Mouse (Mus musculus): ENCODE data around the gene Bbc3.
A peak's percentile ranks its signal among the peaks of the same experiment; 100 is the strongest.
"Not testable (repeated sequence)": the region's sequence is repeated elsewhere in the genome, so short reads cannot be mapped to it uniquely, and the experiment has no call there.

Gene Bbc3

GRCm38 (mm10) chr7:16308093-16308492, at the start of gene Bbc3:
Gene Bbc3 (plus strand): TSS chr7:16308393.
- DNase-seq (ENCODE audit: low spot score) = not testable (repeated sequence)

- no peak for DNase-seq (ENCODE audit: low spot score)
Measured at GRCm38 (mm10) chr7:16259110-16259590, 49.0 kb upstream of the Bbc3 start, which contains the start of gene C5ar1. Gene C5ar1 (minus strand): TSS chr7:16259540.

- no peak for DNase-seq (ENCODE audit: low spot score)
Measured at GRCm38 (mm10) chr7:16261097-16261496, 47.1 kb upstream of the Bbc3 start.

GRCm38 (mm10) chr7:16263015-16263787, 45.0 kb upstream of the Bbc3 start:
- peak; percentile 92 for DNase-seq (ENCODE audit: low spot score)

- DNase-seq (ENCODE audit: low spot score) = no peak
Measured at GRCm38 (mm10) chr7:16263843-16264242, 44.4 kb upstream of the Bbc3 start.

GRCm38 (mm10) chr7:16265856-16266255, 42.3 kb upstream of the Bbc3 start:
- DNase-seq (ENCODE audit: low spot score) = no peak

- not testable (repeated sequence) for DNase-seq (ENCODE audit: low spot score)
Measured at GRCm38 (mm10) chr7:16266593-16266992, 41.6 kb upstream of the Bbc3 start.

GRCm38 (mm10) chr7:16271139-16271538, 37.1 kb upstream of the Bbc3 start:
- no peak for DNase-seq (ENCODE audit: low spot score)

GRCm38 (mm10) chr7:16272681-16273080, 35.5 kb upstream of the Bbc3 start:
- peak; percentile 73 for DNase-seq (ENCODE audit: low spot score)

- DNase-seq (ENCODE audit: low spot score) = peak; percentile 95
Measured at GRCm38 (mm10) chr7:16273081-16273765, 35.0 kb upstream of the Bbc3 start, which contains the start of gene Inafm1. Gene Inafm1 (minus strand): TSS chr7:16273617.

- DNase-seq (ENCODE audit: low spot score) = no peak
Measured at GRCm38 (mm10) chr7:16273766-16274140, 34.4 kb upstream of the Bbc3 start.

- DNase-seq (ENCODE audit: low spot score) = no peak
Measured at GRCm38 (mm10) chr7:16274922-16275890, 33.0 kb upstream of the Bbc3 start.

GRCm38 (mm10) chr7:16280721-16281120, 27.5 kb upstream of the Bbc3 start:
- no peak for DNase-seq (ENCODE audit: low spot score)

GRCm38 (mm10) chr7:16282334-16282733, 25.9 kb upstream of the Bbc3 start:
- DNase-seq (ENCODE audit: low spot score) = no peak

- no peak for DNase-seq (ENCODE audit: low spot score)
Measured at GRCm38 (mm10) chr7:16284001-16284400, 24.2 kb upstream of the Bbc3 start.

GRCm38 (mm10) chr7:16284904-16285303, 23.3 kb upstream of the Bbc3 start:
- no peak for DNase-seq (ENCODE audit: low spot score)

GRCm38 (mm10) chr7:16285450-16286025, 22.7 kb upstream of the Bbc3 start:
- peak; percentile 53 for DNase-seq (ENCODE audit: low spot score)

GRCm38 (mm10) chr7:16286026-16286961, 21.9 kb upstream of the Bbc3 start, which contains the start of gene Ccdc9:
Gene Ccdc9 (minus strand): TSS chr7:16286795.
- DNase-seq (ENCODE audit: low spot score) = peak; percentile 100

GRCm38 (mm10) chr7:16287016-16287415, 21.2 kb upstream of the Bbc3 start:
- no peak for DNase-seq (ENCODE audit: low spot score)

GRCm38 (mm10) chr7:16287791-16288190, 20.4 kb upstream of the Bbc3 start:
- no peak for DNase-seq (ENCODE audit: low spot score)
